ENCODE assay signal across 23 mouse cellular contexts in the genomic region with DNA sequence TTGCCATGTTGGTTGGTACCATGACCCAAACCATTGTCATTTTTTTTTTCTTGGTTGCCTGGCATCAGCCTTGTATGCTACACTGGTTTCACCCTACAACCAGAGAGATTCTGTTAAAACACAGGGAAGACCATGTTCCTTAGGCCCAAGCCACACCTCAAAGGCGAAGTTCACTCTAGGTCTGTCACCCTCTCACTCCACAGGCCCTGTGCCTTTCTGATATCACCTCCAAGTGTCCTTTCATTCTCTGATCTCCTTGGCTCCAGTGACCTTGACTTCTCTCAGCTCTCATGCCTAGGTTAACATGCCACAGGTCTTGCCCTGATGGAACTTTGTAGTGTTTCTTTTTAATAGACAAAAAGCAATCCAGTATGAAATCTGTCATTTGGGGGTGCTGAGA. TPM values are rescaled to one million over a fixed set of nuclear protein-coding genes. Genes with fewer than 3 reads are reported as not detected.
A peak's percentile ranks its signal among the peaks of the same experiment; 100 is the strongest.
DNase-seq lines count a peak whose midpoint lies in the region; ATAC-seq and TF ChIP-seq lines count a peak whose summit lies in the region.
"Had no signal": no experiment of that assay in that cellular context is flagged by ENCODE, and none has a peak within 500 bp of the region (broad histone marks: within the 10 kb centered on the region; RNA-seq: fewer than 3 reads in every experiment).

No protein-coding gene starts in this region.

- H3K36me3 ChIP-seq in MEL (ENCODE audit: control insufficient read depth in 1 of 2, insufficient read depth in 2 of 2, low read length in 2 of 2), result peaks cover under 1 to 42% of the 10 kb centered on the region in 2 experiments; a peak in 3 of 4 replicates
- 0 out of 2 replicates have a peak, but pooled peaks cover 3% of the 10 kb centered on the region for H3K36me3 ChIP-seq in liver, embryonic 15.5 days (replicated peaks)
- H3K36me3 ChIP-seq in thymus, adult 2 months (ENCODE audit: control insufficient read depth, insufficient read depth, low read length), result no peaks in the 10 kb centered on the region
- H3K36me3 ChIP-seq: forebrain, embryonic 12.5 days; hindbrain, embryonic 13.5 days; lung, embryonic 15.5 days; neural tube, embryonic 15.5 days had no signal

- TF ChIP-seq POLR2A in MEL (IDR thresholded peaks at IDR 0.05; ENCODE audit: control insufficient read depth in 1 of 2, insufficient read depth in 1 of 2, low read depth in 1 of 2, low read length in 2 of 2, poor library complexity in 1 of 2), result no peak
- TF ChIP-seq POLR2A in thymus, adult 2 months (IDR thresholded peaks at IDR 0.05; ENCODE audit: control insufficient read depth, extremely low read depth, insufficient read depth, low read length, poor library complexity), result no peak

- DNase-seq in heart, adult 11 months, result peak; percentile 42
- DNase-seq in heart, postnatal 14 days, result no peak
- DNase-seq in MEL (ENCODE audit: low read depth, low spot score), result peak; percentile 20
- DNase-seq in thymus, adult 2 months, result no peak
- DNase-seq in adrenal gland, postnatal 10 days, result no peak
- no peak for DNase-seq in right cerebral cortex, postnatal 36 days (ENCODE audit: low spot score in 2 of 2)
- DNase-seq: cerebellum, adult 8-10 months; cerebellum, postnatal 36 days; gastrocnemius, adult 2 months; heart, adult 18-20 months; kidney, adult 2 months; lung, postnatal 36 days; right cerebral cortex, adult 18-20 months; thymus, postnatal 4 days had no signal

- no peak overlapping the region for H3K9ac ChIP-seq in MEL (ENCODE audit: control insufficient read depth, low read depth, low read length, poor library complexity, severe bottlenecking)
- no peak overlapping the region for H3K9ac ChIP-seq in liver, embryonic 15.5 days

- no peak overlapping the region; a peak in 1 of 4 replicates for H3K4me3 ChIP-seq in MEL (ENCODE audit: control insufficient read depth in 1 of 2, insufficient read depth in 1 of 2, low read depth in 2 of 2, low read length in 2 of 2)
- H3K4me3 ChIP-seq in liver, embryonic 15.5 days (replicated peaks), result no peak overlapping the region
- H3K4me3 ChIP-seq in thymus, adult 2 months (ENCODE audit: control insufficient read depth, insufficient read depth, low read length), result no peak overlapping the region

- H3K27me3 ChIP-seq in MEL (ENCODE audit: control insufficient read depth in 1 of 2, insufficient read depth in 2 of 2, low read length in 2 of 2), result no peaks in the 10 kb centered on the region
- H3K27me3 ChIP-seq in liver, embryonic 15.5 days, result peaks cover 6% of the 10 kb centered on the region; the same call in 1 of the 2 replicates
- no peaks in the 10 kb centered on the region for H3K27me3 ChIP-seq in thymus, adult 2 months (ENCODE audit: control insufficient read depth, insufficient read depth, low read length)
- H3K27me3 ChIP-seq: neural tube, embryonic 15.5 days had no signal

- peak overlapping the region; percentile 24 for H3K27ac ChIP-seq in MEL (ENCODE audit: control insufficient read depth, low read depth, low read length)
- peak overlapping the region; percentile 94 for H3K27ac ChIP-seq in liver, embryonic 15.5 days (replicated peaks)
- H3K27ac ChIP-seq in thymus, adult 2 months (ENCODE audit: control insufficient read depth, insufficient read depth, low read length), result no peak overlapping the region
- H3K27ac ChIP-seq: lung, embryonic 15.5 days had no signal

- intact Hi-C loops in heart, postnatal 14 days (cut with DNase I), result loop anchor here (5.0 kb wide), 1 partner anchor 245 kb away; no protein-coding TSS in a partner anchor

- H3K4me1 ChIP-seq in MEL (ENCODE audit: control insufficient read depth in 1 of 2, insufficient read depth in 2 of 2, low read length in 2 of 2), result peaks cover 18 to 36% of the 10 kb centered on the region in 2 experiments
- H3K4me1 ChIP-seq in liver, embryonic 15.5 days (replicated peaks), result peaks cover 72% of the 10 kb centered on the region
- no peaks in the 10 kb centered on the region; the same call in none of the 2 replicates for H3K4me1 ChIP-seq in thymus, adult 2 months (replicated peaks; ENCODE audit: control insufficient read depth, insufficient read depth, low read length)

- peaks cover 36% of the 10 kb centered on the region for H3K79me2 ChIP-seq in MEL (ENCODE audit: control insufficient read depth, insufficient read depth, low read length, poor library complexity)

- H3K9me3 ChIP-seq in MEL (replicated peaks; ENCODE audit: insufficient read depth, low read length), result no peaks in the 10 kb centered on the region
- H3K9me3 ChIP-seq in liver, embryonic 15.5 days (replicated peaks), result no peaks in the 10 kb centered on the region
- H3K9me3 ChIP-seq: forebrain, embryonic 12.5 days; heart, embryonic 13.5 days; hindbrain, embryonic 13.5 days; lung, embryonic 15.5 days; midbrain, embryonic 10.5 days; neural tube, embryonic 15.5 days had no signal

- TF ChIP-seq CTCF in MEL (IDR thresholded peaks at IDR 0.05 in 2 of 3, conservative IDR thresholded peaks at IDR 0.05 in 1 of 3; ENCODE audit: control insufficient read depth in 1 of 3, insufficient read depth in 1 of 3, low read depth in 2 of 3, low read length in 3 of 3, poor library complexity in 1 of 3, severe bottlenecking in 1 of 3), result no peak
- TF ChIP-seq CTCF in thymus, adult 2 months (IDR thresholded peaks at IDR 0.05; ENCODE audit: borderline replicate concordance, control insufficient read depth, extremely low read depth, insufficient read depth, low read length, poor library complexity), result no peak

- TF ChIP-seq RAD21 in MEL (IDR thresholded peaks at IDR 0.05; ENCODE audit: low read depth, low read length), result no peak

- ATAC-seq in erythroid progenitor cell, adult 5-6 weeks (replicated peaks; ENCODE audit: low FRiP score, poor library complexity, severe bottlenecking), result peak; percentile 50
- ATAC-seq in liver, embryonic 15.5 days (ENCODE audit: insufficient read depth), result no peak

- 59% methylated on average over 1 of the region's 1 CpGs for WGBS in liver, embryonic 15.5 days (ENCODE audit: insufficient replicate concordance)
- WGBS in thymus, adult 2 months, result 100% methylated on average over 1 of the region's 1 CpGs

- TF ChIP-seq EP300 in MEL (IDR thresholded peaks at IDR 0.05; ENCODE audit: low read depth in 1 of 2, low read length in 2 of 2), result no peak

- peak overlapping the region; percentile 76 for H3K4me2 ChIP-seq in liver, embryonic 15.5 days

TF ChIP-seq in MEL, 35 proteins besides CTCF, POLR2A, EP300 and RAD21:
- TF ChIP-seq POLR2AphosphoS2 (IDR thresholded peaks at IDR 0.05; ENCODE audit: low read length) (no peak), MXI1 (IDR thresholded peaks at IDR 0.05; ENCODE audit: low read depth, low read length) (no peak), ZMIZ1 (IDR thresholded peaks at IDR 0.05; ENCODE audit: low read depth, low read length) (no peak)

RNA-seq across cellular contexts. Expression of a gene that starts 1.9 kb away (rescaled TPM):
- total RNA-seq in heart, postnatal 14 days (2021), result 10 to 100 TPM; 25.7 to 26.3 TPM
- 46.5 and 60.2 TPM in 2 replicates for total RNA-seq in MEL (2012; rRNA removed)
- polyA plus RNA-seq in MEL (2012; ENCODE audit: insufficient read depth in 1 of 2, insufficient read length in 2 of 2, low read depth in 1 of 2, low replicate concordance in 2 of 2, missing spikeins in 1 of 2), result 100 to 1,000 TPM in 1 of 2 experiments, not detected in 1; 112 TPM
- 120 and 127 TPM in 2 replicates for total RNA-seq in erythroid progenitor cell, adult 5-6 weeks (2015; ENCODE audit: low replicate concordance)
- total RNA-seq in erythroid progenitor cell, adult 5-6 weeks (2017; ENCODE audit: low replicate concordance), result 56.4 and 88.9 TPM in 2 replicates
- polyA plus RNA-seq in liver, embryonic 15.5 days (2015; fragmentation: Nextera tagmentation; extraction: Ambion mirVana), result 43.4 and 43.8 TPM in 2 replicates
- 63.4 and 67.9 TPM in 2 replicates for polyA plus RNA-seq in thymus, adult 2 months (2012; rRNA removed)
- 10 to 100 TPM; 37.2 to 40.5 TPM for total RNA-seq in adrenal gland, postnatal 10 days (2021)

RNA-seq across cellular contexts. Expression of a gene that starts 40.3 kb away (rescaled TPM):
- total RNA-seq in heart, postnatal 14 days (2021), result 1 to 10 TPM; 4.1 to 4.5 TPM
- total RNA-seq in MEL (2012; rRNA removed), result not detected in 2 replicates
- polyA plus RNA-seq in MEL (2012; ENCODE audit: insufficient read depth in 1 of 2, insufficient read length in 2 of 2, low read depth in 1 of 2, low replicate concordance in 2 of 2, missing spikeins in 1 of 2), result not detected
- not detected in 2 replicates for total RNA-seq in erythroid progenitor cell, adult 5-6 weeks (2015; ENCODE audit: low replicate concordance)
- total RNA-seq in erythroid progenitor cell, adult 5-6 weeks (2017; ENCODE audit: low replicate concordance), result 0.90 TPM in 1 of 2 replicates, not detected in the other
- 0.06 TPM in 1 of 2 replicates, not detected in the other for polyA plus RNA-seq in liver, embryonic 15.5 days (2015; fragmentation: Nextera tagmentation; extraction: Ambion mirVana)
- polyA plus RNA-seq in thymus, adult 2 months (2012; rRNA removed), result 0.61 and 1.1 TPM in 2 replicates
- total RNA-seq in adrenal gland, postnatal 10 days (2021), result 1 to 10 TPM; 1.1 to 3.7 TPM
- polyA plus RNA-seq: CD4-positive, CD25-positive, alpha-beta regulatory T cell, adult 4 months had no signal

Comparison
In these comparisons a context has a peak if more than half of its experiments do, and no peak if none do; other contexts are left out.
1. DNase-seq: peak in heart, adult 11 months (single experiment) and MEL (single experiment); none in heart, postnatal 14 days (0 of 2), thymus, adult 2 months (single experiment), adrenal gland, postnatal 10 days (single experiment) and right cerebral cortex, postnatal 36 days (0 of 2).